Mouse (Mus musculus) WW6 (cell line): ENCODE data around the gene Khnyn.

Experiments
- DNase-seq: peaks from one replicate; pipeline ENCODE4 v3.0.0-alpha.2; 2013; ENCODE audit warnings: low read depth, low spot score

Khnyn gene

DNA sequence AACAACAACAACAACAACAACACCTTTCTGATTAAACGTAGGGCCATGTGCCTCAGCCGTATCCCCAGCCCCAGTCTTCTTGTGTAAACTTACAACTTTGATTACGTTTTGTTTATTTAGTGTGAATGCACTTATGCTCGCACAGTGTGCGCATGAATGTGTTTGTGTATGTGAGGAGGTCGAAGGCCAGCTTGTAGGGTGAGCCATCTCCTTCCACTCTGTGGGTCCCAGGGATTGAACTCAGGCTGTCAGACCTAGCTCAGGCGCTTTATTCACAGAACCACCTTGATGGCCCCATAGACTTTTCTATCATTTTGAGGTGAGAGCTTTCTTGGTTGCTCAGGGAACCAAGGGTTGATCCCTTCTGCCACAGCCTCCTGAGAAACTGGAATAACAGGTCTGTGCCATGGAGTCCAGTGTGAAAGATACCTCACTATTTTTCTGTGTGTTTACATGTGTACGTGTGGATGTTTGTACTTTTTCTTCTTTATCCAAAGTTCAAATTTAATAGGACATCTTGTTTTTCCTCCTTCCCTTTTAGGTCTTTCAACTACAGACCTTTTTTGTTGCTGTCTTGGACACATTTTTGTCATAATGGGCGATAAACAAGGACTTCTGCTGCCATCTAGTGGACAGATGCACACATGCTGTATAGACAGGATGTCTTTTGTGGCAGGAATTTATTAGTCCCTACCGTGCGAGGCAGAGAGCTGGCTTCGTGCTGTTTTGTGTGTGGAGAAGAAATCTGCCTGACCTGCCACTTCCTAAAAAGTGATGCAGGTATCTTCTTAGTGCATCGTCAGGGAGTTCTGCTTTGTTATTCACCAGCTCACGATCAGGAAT is 33.7 kb downstream of the Khnyn start:
- DNase-seq, result peak; percentile 45

DNA sequence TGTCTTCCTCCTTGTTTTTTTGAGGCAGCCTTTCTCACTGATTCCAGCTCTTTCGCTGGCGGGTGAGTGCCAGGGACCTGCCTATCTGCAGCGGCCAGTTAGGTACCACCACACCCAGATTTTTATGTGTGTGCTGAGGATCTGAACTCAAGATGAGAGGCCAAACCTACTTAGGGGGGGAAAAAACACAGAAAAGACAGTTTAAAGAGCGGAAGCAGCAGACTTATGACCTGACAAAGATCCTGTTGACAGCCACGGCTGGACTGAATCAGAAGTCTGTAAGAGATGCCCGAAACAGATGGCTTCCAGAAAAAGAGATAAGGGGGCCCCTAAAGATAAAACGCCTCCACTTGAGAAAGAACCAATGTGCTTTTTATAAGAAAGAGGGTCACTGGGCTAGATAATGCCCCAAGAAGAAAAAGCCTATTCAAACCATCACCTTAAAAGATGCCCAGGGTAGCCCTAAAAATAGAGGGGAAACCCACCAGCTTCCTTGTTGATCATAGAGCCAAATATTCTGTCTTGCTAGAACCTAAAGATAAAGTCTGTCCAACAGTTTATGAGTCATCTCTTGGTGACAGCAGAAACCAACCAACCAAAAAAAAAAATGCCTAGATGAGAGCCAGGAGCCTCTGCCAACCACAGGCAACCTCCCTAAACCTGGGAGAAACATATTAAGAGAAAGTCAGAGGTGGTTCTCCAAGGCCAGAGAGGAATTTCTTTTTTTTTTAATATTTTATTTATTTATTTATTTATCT is 37.9 kb downstream of the Khnyn start:
- DNase-seq, result no peak

DNA sequence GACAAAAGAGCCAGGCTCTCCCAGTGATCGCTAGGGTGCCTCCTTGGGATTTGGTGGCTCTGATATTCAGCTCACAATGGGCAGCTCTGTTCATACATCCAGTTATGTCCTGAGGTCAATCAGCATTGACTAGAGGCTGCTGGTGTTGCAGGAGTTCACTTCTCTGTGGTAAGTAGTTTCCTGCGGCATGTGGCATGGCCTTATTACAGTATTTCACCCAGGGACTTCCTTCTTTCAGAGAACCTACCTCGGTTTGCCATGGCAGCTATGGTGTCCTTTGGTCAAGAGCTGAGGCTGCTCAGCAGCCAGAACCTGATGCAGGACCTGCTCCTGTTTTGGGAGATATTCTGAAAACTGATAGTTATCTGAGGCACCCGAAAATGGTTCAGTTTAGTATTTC is 42.1 kb downstream of the Khnyn start:
- DNase-seq, result no peak

GRCm38 (mm10) chr14:55929263-55929997 is 44.7 kb downstream of the Khnyn start:
- DNase-seq, result no peak

GRCm38 (mm10) chr14:55933586-55933985 is 48.8 kb downstream of the Khnyn start:
- no peak for DNase-seq

DNA sequence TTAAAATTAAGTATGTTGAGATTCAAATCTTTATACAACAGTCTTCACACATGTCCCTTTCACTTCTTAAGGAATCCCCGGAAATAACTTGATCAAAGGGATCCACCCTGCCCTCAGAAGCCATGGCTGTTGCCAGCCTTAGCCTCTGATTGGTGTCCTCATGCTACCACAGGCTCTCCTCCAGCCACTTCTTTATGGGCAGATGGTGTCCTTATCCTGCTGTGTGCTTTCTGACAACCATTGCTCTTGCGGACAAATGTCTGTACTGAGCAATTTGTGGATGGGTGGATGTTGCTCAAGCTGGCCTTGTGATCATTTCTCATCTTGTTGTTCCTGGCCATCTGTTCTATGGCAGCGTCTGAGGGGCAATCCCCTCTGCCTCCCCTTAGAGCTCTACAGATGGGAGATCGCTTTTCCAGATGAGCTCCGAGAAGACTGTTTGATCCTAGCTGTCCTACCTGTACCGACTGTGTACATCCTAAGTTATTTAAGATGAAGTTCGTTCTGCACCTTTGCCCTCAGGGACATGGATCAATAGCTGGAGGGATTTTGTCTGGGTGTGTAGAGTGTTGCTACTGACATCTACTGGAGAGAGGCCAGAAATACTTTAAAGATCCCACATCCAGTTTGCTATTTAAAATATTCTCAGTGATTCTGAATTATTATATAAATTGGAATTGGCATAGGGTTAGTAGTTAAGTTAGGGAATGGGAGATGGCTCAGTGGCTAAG is 55.5 kb downstream of the Khnyn start:
- no peak for DNase-seq

DNA sequence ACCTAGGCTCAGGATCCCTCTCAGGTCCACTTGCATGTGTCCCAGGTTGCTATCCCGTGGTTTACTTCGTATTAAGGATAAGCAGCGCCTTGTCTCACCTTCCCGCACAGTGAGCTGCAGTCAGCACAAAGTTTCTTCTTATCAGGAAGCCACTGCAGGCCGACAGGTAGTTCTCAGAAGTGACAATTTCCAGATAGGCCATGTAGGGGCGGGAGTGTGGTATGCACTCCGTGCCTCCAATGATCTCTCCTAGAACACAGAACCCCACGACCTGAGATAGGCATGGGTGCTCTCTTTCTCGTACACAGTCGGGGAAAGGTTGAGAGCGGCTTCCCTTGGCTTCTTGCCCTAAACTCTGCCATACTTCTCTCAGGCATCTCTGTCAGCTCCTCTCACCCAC is 58.9 kb downstream of the Khnyn start:
- DNase-seq, result no peak

- no peak for DNase-seq
Observed at GRCm38 (mm10) chr14:55944575-55944974, 59.8 kb downstream of the Khnyn start, which contains the start of gene Cma1. TSS of gene Cma1 (minus strand) at chr14:55944675.

- DNase-seq, result no peak
Observed at GRCm38 (mm10) chr14:55946269-55946969, 61.7 kb downstream of the Khnyn start.
